Mouse (Mus musculus) embryonic fibroblast, embryonic 13.5 days (primary cell): ENCODE measurements around the gene Tnxb.

Source experiments
- CTCF ChIP-seq: IDR thresholded peaks from 2 replicates; pipeline ENCODE4 v1.5.1; 2011; ENCODE audit warnings: mild to moderate bottlenecking, control low read depth, low read length, moderate library complexity, borderline replicate concordance; ENCODE audit not compliant: insufficient read depth
- POLR2A ChIP-seq: IDR thresholded peaks from 2 replicates; pipeline ENCODE4 v1.6.1; 2011; ENCODE audit warnings: low read depth, mild to moderate bottlenecking, control low read depth, low read length, moderate library complexity

DNA sequence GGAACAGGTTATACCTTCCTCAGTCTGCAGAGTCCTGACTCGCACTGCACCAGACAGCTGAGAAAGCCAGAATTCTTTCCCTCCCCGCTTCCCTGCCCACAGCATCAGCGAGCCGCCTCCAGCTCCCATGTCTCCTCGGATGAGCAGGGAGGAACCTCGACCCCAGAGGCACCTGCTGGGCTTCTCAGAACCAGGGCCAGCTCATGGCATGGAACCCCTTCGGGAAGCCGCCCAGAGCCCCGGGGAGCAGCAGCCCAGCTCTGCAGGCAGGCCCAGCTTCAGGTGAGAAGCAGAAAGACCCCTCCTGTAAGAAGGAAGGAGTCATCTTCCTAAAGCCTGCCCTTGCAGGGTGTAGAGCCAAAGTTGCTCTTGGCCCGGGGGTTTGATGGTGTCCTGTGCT lies 17.8 kb upstream of the Tnxb start:
- TF ChIP-seq CTCF (no peak), POLR2A (no peak)
